Mouse (Mus musculus): ENCODE data around the gene Gnai3.

DNA sequence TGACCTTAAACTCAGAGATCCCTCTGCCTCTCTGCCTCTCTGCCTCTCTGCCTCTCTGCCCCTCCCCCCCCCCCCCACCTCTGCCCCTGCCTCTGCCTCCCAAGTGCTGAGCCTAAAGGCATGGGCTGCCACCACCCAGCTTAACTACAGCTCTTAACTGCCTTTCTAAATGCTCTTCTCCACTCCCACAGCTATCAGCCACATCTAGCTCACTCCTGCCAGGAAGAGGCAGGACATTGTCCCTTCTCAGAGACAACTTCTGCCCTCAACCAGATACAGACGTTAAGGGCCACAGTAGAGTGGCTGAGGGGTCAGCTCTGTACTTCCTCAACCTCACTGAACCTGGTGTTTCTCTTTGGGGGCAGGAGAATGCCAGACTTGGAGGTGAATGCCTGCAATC, 77.1 kb downstream of the Gnai3 start:
- TF ChIP-seq CTCF (IDR thresholded peaks at IDR 0.05; ENCODE audit: insufficient read depth, low read depth, low read length) (no peak), POLR2A (IDR thresholded peaks at IDR 0.05; ENCODE audit: insufficient read depth, low read depth, low read length) (no peak)

All from olfactory bulb, adult 2 months (tissue).